ENCODE assay signal across 9 mouse cellular contexts in the genomic region with DNA sequence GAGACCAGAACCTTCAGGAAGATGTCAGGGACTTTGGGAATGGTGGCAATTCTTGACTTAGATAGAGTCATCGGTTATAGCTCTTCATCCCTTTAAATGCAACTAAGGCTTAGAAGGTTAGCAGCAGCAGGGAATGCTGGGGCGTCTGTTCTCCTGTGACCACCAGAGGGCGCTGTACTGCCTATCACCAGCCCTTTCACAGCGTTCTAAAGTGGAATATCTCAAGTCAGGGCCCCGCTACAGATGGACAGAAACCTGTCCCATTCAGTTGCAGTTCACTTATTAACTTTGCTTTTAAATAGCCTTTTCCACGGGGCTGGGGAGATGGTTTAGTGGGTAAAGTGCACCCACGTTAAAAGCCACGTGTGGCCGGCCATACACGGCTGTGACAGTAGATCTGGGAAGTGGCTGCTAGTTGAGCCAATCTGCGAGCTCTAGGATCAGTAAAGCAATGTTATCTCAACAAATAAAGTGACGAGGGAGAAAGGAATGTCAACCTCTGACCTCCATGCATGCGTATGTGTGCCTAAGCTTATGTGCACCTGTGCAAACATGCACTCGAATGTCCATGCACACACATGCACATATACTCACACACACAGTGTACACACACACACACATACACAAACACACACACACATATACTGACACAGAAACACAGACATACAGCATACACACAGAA.
DNase-seq lines count a peak whose midpoint lies in the region; ATAC-seq and TF ChIP-seq lines count a peak whose summit lies in the region.
"Had no signal": no experiment of that assay in that cellular context is flagged by ENCODE, and none has a peak within 500 bp of the region (broad histone marks: within the 10 kb centered on the region; RNA-seq: fewer than 3 reads in every experiment).

No protein-coding gene starts in this region.

- TF ChIP-seq CTCF in bone marrow, adult 2 months (IDR thresholded peaks at IDR 0.05; ENCODE audit: control insufficient read depth, insufficient read depth, low read length): peak; percentile 84
- peak; percentile 56; the same call in 1 of the 2 replicates for TF ChIP-seq CTCF in embryonic fibroblast, embryonic 13.5 days (IDR thresholded peaks at IDR 0.05; ENCODE audit: borderline replicate concordance, insufficient read depth, low read length)
- peak; percentile 80 for TF ChIP-seq CTCF in kidney, adult 2 months (conservative IDR thresholded peaks at IDR 0.05; ENCODE audit: insufficient read depth, insufficient read length, low read depth, low read length)

- H3K9me3 ChIP-seq in liver, embryonic 12.5 days (replicated peaks): no peaks in the 10 kb centered on the region
- H3K9me3 ChIP-seq in limb, embryonic 10.5 days (replicated peaks): no peaks in the 10 kb centered on the region
- H3K9me3 ChIP-seq in neural tube, embryonic 14.5 days (ENCODE audit: control insufficient read depth, low read length): no peaks in the 10 kb centered on the region

- no peak overlapping the region for H3K4me2 ChIP-seq in liver, embryonic 12.5 days
- H3K4me2 ChIP-seq in neural tube, embryonic 14.5 days (ENCODE audit: low read depth, low read length): no peak overlapping the region

- no peaks in the 10 kb centered on the region for H3K27me3 ChIP-seq in liver, embryonic 12.5 days (replicated peaks)
- no peaks in the 10 kb centered on the region for H3K27me3 ChIP-seq in kidney, adult 2 months (replicated peaks; ENCODE audit: control insufficient read depth, insufficient read depth, low read length)
- H3K27me3 ChIP-seq in limb, embryonic 10.5 days (ENCODE audit: low read depth, poor library complexity, severe bottlenecking): no peaks in the 10 kb centered on the region
- H3K27me3 ChIP-seq in neural tube, embryonic 14.5 days (ENCODE audit: control insufficient read depth, insufficient read depth, low read length): no peaks in the 10 kb centered on the region

- ATAC-seq in liver, embryonic 12.5 days: no peak
- peak; percentile 58; the same call in 1 of the 2 replicates for ATAC-seq in neural tube, embryonic 14.5 days (ENCODE audit: low read depth)

- H3K9ac ChIP-seq in liver, embryonic 12.5 days: no peak overlapping the region
- H3K9ac ChIP-seq in neural tube, embryonic 14.5 days (replicated peaks; ENCODE audit: low read depth, low read length): no peak overlapping the region

- no peak overlapping the region for H3K4me3 ChIP-seq in liver, embryonic 12.5 days
- no peak overlapping the region for H3K4me3 ChIP-seq in bone marrow, adult 2 months (replicated peaks; ENCODE audit: control insufficient read depth, low read depth, low read length)
- no peak overlapping the region for H3K4me3 ChIP-seq in embryonic fibroblast, embryonic 13.5 days (ENCODE audit: insufficient read depth, low read length)
- no peak overlapping the region for H3K4me3 ChIP-seq in kidney, adult 2 months (ENCODE audit: insufficient read depth, low read depth, low read length)
- no peak overlapping the region for H3K4me3 ChIP-seq in limb, embryonic 10.5 days
- H3K4me3 ChIP-seq in neural tube, embryonic 14.5 days (ENCODE audit: low read depth, low read length): no peak overlapping the region
- H3K4me3 ChIP-seq: erythroblast, embryonic 14.5 days had no signal

- H3K27ac ChIP-seq in liver, embryonic 12.5 days: no peak overlapping the region
- H3K27ac ChIP-seq in bone marrow, adult 2 months (ENCODE audit: control insufficient read depth, insufficient read depth, low read depth, low read length, poor library complexity): no peak overlapping the region
- no peak overlapping the region for H3K27ac ChIP-seq in embryonic fibroblast, embryonic 13.5 days (ENCODE audit: insufficient read depth, low read length)
- no peak overlapping the region for H3K27ac ChIP-seq in kidney, adult 2 months (ENCODE audit: insufficient read depth, low read depth, low read length)
- H3K27ac ChIP-seq in limb, embryonic 10.5 days: no peak overlapping the region
- no peak overlapping the region for H3K27ac ChIP-seq in neural tube, embryonic 14.5 days (ENCODE audit: low read depth, low read length)

- WGBS in liver, embryonic 12.5 days (ENCODE audit: insufficient replicate concordance): 41% methylated on average over 14 of the region's 14 CpGs
- 52% methylated on average over 14 of the region's 14 CpGs for WGBS in bone marrow, adult 2 months
- 34% methylated on average over 14 of the region's 14 CpGs for WGBS in kidney, adult 2 months
- WGBS in limb, embryonic 10.5 days: 56% methylated on average over 14 of the region's 14 CpGs
- 51% methylated on average over 14 of the region's 14 CpGs for WGBS in neural tube, embryonic 14.5 days

- no peak for TF ChIP-seq POLR2A in bone marrow, adult 2 months (IDR thresholded peaks at IDR 0.05; ENCODE audit: borderline replicate concordance, control insufficient read depth, low read depth, low read length)
- no peak for TF ChIP-seq POLR2A in embryonic fibroblast, embryonic 13.5 days (IDR thresholded peaks at IDR 0.05; ENCODE audit: low read depth, low read length)
- no peak for TF ChIP-seq POLR2A in kidney, adult 2 months (IDR thresholded peaks at IDR 0.05; ENCODE audit: low read depth, low read length)

- H3K36me3 ChIP-seq in liver, embryonic 12.5 days: no peaks in the 10 kb centered on the region
- H3K36me3 ChIP-seq in kidney, adult 2 months (ENCODE audit: control insufficient read depth, insufficient read depth, low read length): no peaks in the 10 kb centered on the region
- no peaks in the 10 kb centered on the region for H3K36me3 ChIP-seq in limb, embryonic 10.5 days
- H3K36me3 ChIP-seq in neural tube, embryonic 14.5 days (ENCODE audit: control insufficient read depth, insufficient read depth, low read length): no peaks in the 10 kb centered on the region

- DNase-seq in liver: peak; percentile 54
- DNase-seq in kidney, adult 2 months: peak; percentile 65
- peak; percentile 80 for DNase-seq in limb, embryonic 10.5 days (ENCODE audit: low spot score)
- DNase-seq in testis, postnatal 10 days (ENCODE audit: low spot score): peak; percentile 82

- H3K4me1 ChIP-seq in liver, embryonic 12.5 days: no peaks in the 10 kb centered on the region
- H3K4me1 ChIP-seq in bone marrow, adult 2 months (ENCODE audit: control insufficient read depth, insufficient read depth, low read length): no peaks in the 10 kb centered on the region
- H3K4me1 ChIP-seq in embryonic fibroblast, embryonic 13.5 days (ENCODE audit: control insufficient read depth, insufficient read depth, low read length): no peaks in the 10 kb centered on the region
- no peaks in the 10 kb centered on the region for H3K4me1 ChIP-seq in kidney, adult 2 months (ENCODE audit: control insufficient read depth, insufficient read depth, low read length)
- no peaks in the 10 kb centered on the region for H3K4me1 ChIP-seq in limb, embryonic 10.5 days
- 0 out of 2 replicates have a peak, but pooled peaks cover 4% of the 10 kb centered on the region for H3K4me1 ChIP-seq in neural tube, embryonic 14.5 days (ENCODE audit: control insufficient read depth, insufficient read depth, low read length)
